Mouse (Mus musculus) midbrain, embryonic 16.5 days (tissue): ENCODE results near the gene Actr10. TPM values are rescaled to one million over a fixed set of nuclear protein-coding genes. Genes with fewer than 3 reads are reported as not detected.

Source experiments
- ATAC-seq: fragments of 200-750 bp; cut with Nextera tagmentation; 2 replicates; pipeline ENCODE4 v1.8.0; 2017; ENCODE audit warnings: moderate TSS enrichment
- H3K27ac ChIP-seq: fragments of 300-500 bp; sonication (generic); 2 replicates; pipeline ENCODE4 v1.5.1; 2014; ENCODE audit warnings: mild to moderate bottlenecking, low read length, mixed read lengths
- H3K27me3 ChIP-seq: fragments of 300-500 bp; sonication (generic); 2 replicates; pipeline ENCODE4 v1.6.1; 2014; ENCODE audit warnings: low read depth, low read length, mixed read lengths; ENCODE audit not compliant: control insufficient read depth, insufficient read depth
- H3K36me3 ChIP-seq: fragments of 300-500 bp; sonication (generic); 2 replicates; pipeline ENCODE4 v1.6.1; 2014; ENCODE audit warnings: mild to moderate bottlenecking, low read length, moderate library complexity, mixed read lengths; ENCODE audit not compliant: control insufficient read depth, insufficient read depth
- H3K4me1 ChIP-seq: fragments of 300-500 bp; sonication (generic); 2 replicates; pipeline ENCODE4 v1.6.1; 2014; ENCODE audit warnings: mild to moderate bottlenecking, low read length, mixed read lengths; ENCODE audit not compliant: control insufficient read depth, insufficient read depth
- H3K4me2 ChIP-seq: fragments of 300-500 bp; sonication (generic); 2 replicates; pipeline ENCODE4 v1.6.1; 2014; ENCODE audit warnings: mild to moderate bottlenecking, low read length, mixed read lengths
- H3K4me3 ChIP-seq: fragments of 300-500 bp; sonication (generic); 2 replicates; pipeline ENCODE4 v1.5.1; 2014; ENCODE audit warnings: low read depth, mild to moderate bottlenecking, low read length, moderate library complexity, mixed read lengths
- H3K9ac ChIP-seq: fragments of 300-500 bp; sonication (generic); 2 replicates; pipeline ENCODE4 v1.6.1; 2014; ENCODE audit warnings: low read depth, low read length, mixed read lengths
- H3K9me3 ChIP-seq: fragments of 300-500 bp; sonication (generic); replicated peaks from 2 replicates; pipeline ENCODE4 v1.6.1; 2014; ENCODE audit warnings: mild to moderate bottlenecking, low read length, mixed read lengths; ENCODE audit not compliant: control insufficient read depth, poor library complexity, severe bottlenecking
- WGBS: fragments of 180-500 bp; shearing (Covaris S2); extraction: QIAGEN DNeasy Blood & Tissue Kit; methylation state at CpG from one replicate; pipeline ENCODE4 v1.1.7; 2014; 5-methylcytosine and 5-hydroxymethylcytosine counted together
- polyA plus RNA-seq: library from polyadenylated mRNA; unstranded; fragments of >200 nt; fragmentation: Nextera tagmentation; extraction: Ambion mirVana; gene quantifications from 2 replicates; pipeline ENCODE4 v1.2.1, GENCODE M21; 2015

Gene Actr10
- 180 and 188 TPM in 2 replicates for polyA plus RNA-seq

GRCm38 (mm10) chr12:70937571-70938384 lies at the start of gene Actr10:
Actr10 (plus strand) TSS chr12:70937857.
- Histone ChIP-seq H3K27me3 (no peaks in the 10 kb centered on the region), H3K4me2 (peak within 1 kb of the TSS; percentile 82), H3K9me3 (no peaks in the 10 kb centered on the region), H3K4me3 (peak within 1 kb of the TSS; percentile 64), H3K9ac (peak within 1 kb of the TSS; percentile 83), H3K27ac (peak within 1 kb of the TSS; percentile 85), H3K36me3 (peaks cover 6% of the 10 kb centered on the region; the same call in 1 of the 2 replicates), H3K4me1 (peaks cover 3% of the 10 kb centered on the region)
- ATAC-seq, result peak; percentile 98
- WGBS, result 0% methylated on average over 57 of the region's 59 CpGs

- H3K4me3 ChIP-seq, result no peak overlapping the region
- H3K9ac ChIP-seq, result no peak overlapping the region
- no peak overlapping the region for H3K4me2 ChIP-seq
- 0 out of 2 replicates have a peak, but pooled peaks cover 6% of the 10 kb centered on the region for H3K36me3 ChIP-seq
- no peaks in the 10 kb centered on the region for H3K4me1 ChIP-seq
- H3K27me3 ChIP-seq, result no peaks in the 10 kb centered on the region
- no peak for ATAC-seq
- no peak overlapping the region for H3K27ac ChIP-seq
- H3K9me3 ChIP-seq, result no peaks in the 10 kb centered on the region
- WGBS, result 56% methylated on average over 5 of the region's 5 CpGs
These were observed 47.3 kb upstream of the Actr10 start for GRCm38 (mm10) chr12:70890405-70890804.

GRCm38 (mm10) chr12:70890874-70891470 lies 46.7 kb upstream of the Actr10 start:
- no peak for ATAC-seq
- H3K4me2 ChIP-seq, result no peak overlapping the region
- no peaks in the 10 kb centered on the region for H3K27me3 ChIP-seq
- H3K9me3 ChIP-seq, result no peaks in the 10 kb centered on the region
- H3K4me3 ChIP-seq, result no peak overlapping the region
- no peaks in the 10 kb centered on the region for H3K4me1 ChIP-seq
- 0 out of 2 replicates have a peak, but pooled peaks cover 6% of the 10 kb centered on the region for H3K36me3 ChIP-seq
- WGBS, result 42% methylated on average over 8 of the region's 8 CpGs
- no peak overlapping the region for H3K27ac ChIP-seq
- H3K9ac ChIP-seq, result no peak overlapping the region

- Histone ChIP-seq H3K27ac (no peak overlapping the region), H3K9me3 (no peaks in the 10 kb centered on the region), H3K36me3 (0 out of 2 replicates have a peak, but pooled peaks cover 6% of the 10 kb centered on the region), H3K9ac (no peak overlapping the region), H3K27me3 (no peaks in the 10 kb centered on the region), H3K4me3 (no peak overlapping the region), H3K4me2 (no peak overlapping the region), H3K4me1 (no peaks in the 10 kb centered on the region)
- 81% methylated on average over 7 of the region's 7 CpGs for WGBS
- ATAC-seq, result no peak
These were observed 42.4 kb upstream of the Actr10 start for GRCm38 (mm10) chr12:70895275-70895674.

GRCm38 (mm10) chr12:70896068-70896467 lies 41.6 kb upstream of the Actr10 start:
- Histone ChIP-seq H3K4me1 (no peaks in the 10 kb centered on the region), H3K27ac (no peak overlapping the region), H3K9me3 (no peaks in the 10 kb centered on the region), H3K36me3 (0 out of 2 replicates have a peak, but pooled peaks cover 6% of the 10 kb centered on the region), H3K4me3 (no peak overlapping the region), H3K4me2 (no peak overlapping the region), H3K27me3 (no peaks in the 10 kb centered on the region), H3K9ac (no peak overlapping the region)
- no peak for ATAC-seq
- WGBS, result 82% methylated on average over 10 of the region's 10 CpGs

- Histone ChIP-seq H3K9ac (no peak overlapping the region), H3K4me2 (no peak overlapping the region), H3K9me3 (no peaks in the 10 kb centered on the region), H3K4me1 (no peaks in the 10 kb centered on the region), H3K4me3 (no peak overlapping the region), H3K27ac (no peak overlapping the region), H3K27me3 (no peaks in the 10 kb centered on the region), H3K36me3 (0 out of 2 replicates have a peak, but pooled peaks cover 6% of the 10 kb centered on the region)
- ATAC-seq, result no peak
- 70% methylated on average over 8 of the region's 8 CpGs for WGBS
These were observed 40.2 kb upstream of the Actr10 start for GRCm38 (mm10) chr12:70897434-70897833.

GRCm38 (mm10) chr12:70898450-70898849 lies 39.2 kb upstream of the Actr10 start:
- no peaks in the 10 kb centered on the region for H3K4me1 ChIP-seq
- H3K36me3 ChIP-seq, result 0 out of 2 replicates have a peak, but pooled peaks cover 6% of the 10 kb centered on the region
- no peaks in the 10 kb centered on the region for H3K27me3 ChIP-seq
- 88% methylated on average over 8 of the region's 8 CpGs for WGBS
- H3K27ac ChIP-seq, result no peak overlapping the region
- H3K4me3 ChIP-seq, result no peak overlapping the region
- no peaks in the 10 kb centered on the region for H3K9me3 ChIP-seq
- no peak overlapping the region for H3K9ac ChIP-seq
- H3K4me2 ChIP-seq, result no peak overlapping the region
- ATAC-seq, result no peak

GRCm38 (mm10) chr12:70904471-70904870 lies 33.2 kb upstream of the Actr10 start:
- ATAC-seq, result no peak
- Histone ChIP-seq H3K4me3 (no peak overlapping the region), H3K9me3 (peaks cover 3% of the 10 kb centered on the region; the same call in 1 of the 2 replicates), H3K4me2 (no peak overlapping the region), H3K9ac (no peak overlapping the region), H3K27me3 (no peaks in the 10 kb centered on the region), H3K36me3 (no peaks in the 10 kb centered on the region), H3K4me1 (no peaks in the 10 kb centered on the region), H3K27ac (no peak overlapping the region)
- 95% methylated on average over 10 of the region's 10 CpGs for WGBS

- no peaks in the 10 kb centered on the region for H3K36me3 ChIP-seq
- H3K27ac ChIP-seq, result no peak overlapping the region
- H3K27me3 ChIP-seq, result no peaks in the 10 kb centered on the region
- no peak for ATAC-seq
- H3K4me3 ChIP-seq, result no peak overlapping the region
- no peak overlapping the region for H3K9ac ChIP-seq
- 92% methylated on average over 9 of the region's 9 CpGs for WGBS
- H3K9me3 ChIP-seq, result peaks cover 3% of the 10 kb centered on the region; the same call in 1 of the 2 replicates
- H3K4me2 ChIP-seq, result no peak overlapping the region
- H3K4me1 ChIP-seq, result no peaks in the 10 kb centered on the region; the same call in 1 of the 2 replicates
These were observed 30.8 kb upstream of the Actr10 start for GRCm38 (mm10) chr12:70906867-70907266.
